ENCODE assay signal across 8 mouse cellular contexts in the genomic region with DNA sequence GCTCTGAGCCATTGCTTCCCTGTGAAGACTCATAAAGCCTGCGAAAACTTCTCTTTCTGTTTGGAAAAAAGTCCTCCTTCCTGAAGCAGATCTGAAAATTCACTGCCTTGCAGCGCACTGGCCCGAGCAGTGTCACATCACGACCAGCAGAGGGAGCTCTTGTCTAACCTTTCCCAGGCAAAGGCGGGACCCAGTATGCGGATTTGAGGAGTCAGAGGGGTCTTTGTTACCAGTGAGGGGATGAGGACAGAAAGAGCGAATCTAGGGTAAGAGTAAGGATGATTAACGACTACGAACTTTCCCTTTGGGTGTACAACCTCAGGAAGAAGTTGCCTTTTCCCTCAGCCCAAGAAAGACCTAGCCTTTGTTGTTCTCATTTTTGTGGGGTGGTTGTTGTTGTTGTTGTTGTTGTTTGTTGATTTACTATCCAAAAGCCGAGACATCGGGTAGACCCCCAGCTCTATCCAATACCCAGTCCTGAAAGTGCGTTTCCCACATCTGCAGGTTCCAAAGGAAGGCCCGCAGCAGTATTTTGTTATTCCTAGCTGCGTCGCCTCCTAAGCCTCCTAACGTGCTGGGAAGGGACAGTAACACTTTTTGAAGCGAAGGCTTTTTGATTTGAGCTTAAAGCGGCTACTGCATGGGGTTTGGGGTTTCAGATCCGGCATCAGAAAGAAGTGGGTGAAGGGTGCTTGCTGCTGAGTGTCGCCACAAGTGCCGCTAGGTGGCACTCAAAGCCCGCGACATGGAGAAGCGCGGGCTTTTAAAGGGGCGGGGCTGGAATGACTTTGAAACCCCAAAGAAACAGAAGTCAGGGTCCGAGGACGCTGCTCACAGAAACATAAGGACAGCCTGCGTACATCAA. TPM values are rescaled to one million over a fixed set of nuclear protein-coding genes. Genes with fewer than 3 reads are reported as not detected.
DNase-seq lines count a peak whose midpoint lies in the region; ATAC-seq lines count a peak whose summit lies in the region.

No protein-coding gene starts in this region.

- no peak overlapping the region for H3K27ac ChIP-seq in limb, embryonic 11.5 days (replicated peaks; ENCODE audit: low read depth, low read length)
- H3K27ac ChIP-seq in midbrain, embryonic 13.5 days: no peak overlapping the region

- H3K4me2 ChIP-seq in limb, embryonic 11.5 days (ENCODE audit: low read depth, severe bottlenecking): peak overlapping the region; percentile 53
- H3K4me2 ChIP-seq in midbrain, embryonic 13.5 days (replicated peaks): peak overlapping the region; percentile 48

- peaks cover 11% of the 10 kb centered on the region for H3K4me1 ChIP-seq in limb, embryonic 11.5 days (ENCODE audit: control insufficient read depth, insufficient read depth, low read length)
- peaks cover 18% of the 10 kb centered on the region for H3K4me1 ChIP-seq in midbrain, embryonic 13.5 days (replicated peaks)

- H3K4me3 ChIP-seq in limb, embryonic 11.5 days (ENCODE audit: low read depth, low read length): peak overlapping the region; percentile 14
- peak overlapping the region; percentile 19 for H3K4me3 ChIP-seq in midbrain, embryonic 13.5 days (replicated peaks)

- H3K27me3 ChIP-seq in limb, embryonic 11.5 days (ENCODE audit: control insufficient read depth, insufficient read depth, low read length): peaks cover 49% of the 10 kb centered on the region
- H3K27me3 ChIP-seq in midbrain, embryonic 13.5 days: peaks cover 75% of the 10 kb centered on the region

- peak; percentile 67 for ATAC-seq in granulocyte monocyte progenitor cell, adult 5-6 weeks (replicated peaks; ENCODE audit: poor library complexity, severe bottlenecking)
- ATAC-seq in limb, embryonic 11.5 days (ENCODE audit: insufficient number of reproducible peaks, low FRiP score, low TSS enrichment, low read depth): peak; percentile 73
- peak; percentile 78 for ATAC-seq in midbrain, embryonic 13.5 days

- DNase-seq in B cell, adult 2 months: peak; percentile 80 to 81
- peak; percentile 86 for DNase-seq in adrenal gland, postnatal 10 days
- peak; percentile 84 for DNase-seq in embryo, embryonic 9.5 days (ENCODE audit: extremely low spot score)
- peak; percentile 43 for DNase-seq in kidney, adult 11 months
- DNase-seq in limb, embryonic 11.5 days (ENCODE audit: low spot score): peak; percentile 93
- peak; percentile 58 to 80 for DNase-seq in spleen, postnatal 10 days (ENCODE audit: low spot score in 2 of 2)

- no peaks in the 10 kb centered on the region for H3K9me3 ChIP-seq in limb, embryonic 11.5 days (ENCODE audit: control insufficient read depth, low read length)
- no peaks in the 10 kb centered on the region for H3K9me3 ChIP-seq in midbrain, embryonic 13.5 days

- no peaks in the 10 kb centered on the region for H3K36me3 ChIP-seq in limb, embryonic 11.5 days (ENCODE audit: control insufficient read depth, insufficient read depth, low read length)
- H3K36me3 ChIP-seq in midbrain, embryonic 13.5 days: no peaks in the 10 kb centered on the region

- WGBS in limb, embryonic 11.5 days: 2% methylated on average over 29 of the region's 29 CpGs
- whole genome bisulfite sequencing in midbrain, embryonic 13.5 days: 3% methylated on average over 29 of the region's 29 CpGs

- H3K9ac ChIP-seq in limb, embryonic 11.5 days (ENCODE audit: low read length): no peak overlapping the region
- H3K9ac ChIP-seq in midbrain, embryonic 13.5 days (replicated peaks): no peak overlapping the region

RNA-seq across cellular contexts. Expression of a gene that starts 14.8 kb away (rescaled TPM):
- total RNA-seq in adrenal gland, postnatal 10 days (2021): 1 to 10 TPM in 1 of 2 experiments, under 1 TPM in 1; 0.30 to 1.4 TPM
- total RNA-seq in granulocyte monocyte progenitor cell, adult 5-6 weeks (2014; fragmentation: Nextera tagmentation): not detected in 2 replicates
- not detected in 2 replicates for total RNA-seq in granulocyte monocyte progenitor cell, adult 5-6 weeks (2017)
- polyA plus RNA-seq in limb, embryonic 11.5 days (2014; fragmentation: Nextera tagmentation; extraction: Ambion mirVana): 5.0 and 5.1 TPM in 2 replicates
- polyA plus RNA-seq in midbrain, embryonic 13.5 days (2015; fragmentation: Nextera tagmentation; extraction: Ambion mirVana): 0.13 TPM in 2 replicates

Comparison
In these comparisons a context has a peak if more than half of its experiments do, and no peak if none do; other contexts are left out.
1. DNase-seq: peak in every context shown above with its lines; median percentile 93 in limb, embryonic 11.5 days; 86 in adrenal gland, postnatal 10 days; 84 in embryo, embryonic 9.5 days; 80 in B cell, adult 2 months; 69 in spleen, postnatal 10 days; 43 in kidney, adult 11 months.